Mouse (Mus musculus) neural tube, embryonic 10.5 days (tissue): ENCODE results near the gene Zswim1.
"Not testable (repeated sequence)": the region's sequence is repeated elsewhere in the genome, so short reads cannot be mapped to it uniquely, and the experiment has no call there.

Experiments
- DNase-seq: peaks from one replicate; pipeline ENCODE4 v3.0.0-alpha.2; 2017; ENCODE audit warnings: low spot score; ENCODE audit errors: extremely low spot score

Gene Zswim1

DNA sequence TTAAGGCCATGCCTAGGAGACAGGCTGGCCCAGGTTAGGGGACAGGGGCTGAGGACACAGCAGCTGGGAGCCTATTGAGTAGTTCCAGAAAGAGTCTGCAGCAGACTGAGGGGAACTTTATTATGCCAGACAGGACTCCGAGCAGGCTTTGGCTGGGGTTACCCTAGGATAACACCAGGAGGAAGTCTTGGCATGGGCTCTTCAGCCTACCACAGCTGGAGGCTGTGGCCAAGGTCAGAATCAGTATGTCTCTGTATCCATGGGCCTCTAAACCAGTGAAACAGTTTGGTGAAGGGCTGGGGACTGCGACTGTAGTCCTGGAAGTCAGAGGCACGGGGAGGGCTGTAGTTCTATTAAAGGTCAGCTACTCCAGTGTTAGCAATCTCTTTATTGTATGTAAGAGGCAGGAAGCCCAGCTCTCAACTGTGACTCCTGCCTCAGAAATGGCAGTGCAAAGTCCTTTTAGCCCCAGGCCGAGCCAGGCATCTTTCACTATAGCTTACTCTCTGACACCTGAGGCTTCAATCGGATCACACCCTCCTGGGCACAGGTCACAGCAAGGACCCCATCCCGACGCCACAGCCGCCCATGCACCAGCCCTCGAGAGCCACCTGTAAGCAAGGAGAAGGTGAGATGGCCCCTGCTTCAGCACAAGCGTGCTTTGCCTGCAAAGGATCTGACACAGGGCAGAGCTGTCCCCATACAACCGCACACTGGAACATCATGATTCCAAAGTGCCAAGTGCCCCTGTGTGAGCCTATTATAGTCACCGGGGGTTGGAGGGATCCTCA lies 29.9 kb upstream of the Zswim1 start:
- DNase-seq = no peak

DNA sequence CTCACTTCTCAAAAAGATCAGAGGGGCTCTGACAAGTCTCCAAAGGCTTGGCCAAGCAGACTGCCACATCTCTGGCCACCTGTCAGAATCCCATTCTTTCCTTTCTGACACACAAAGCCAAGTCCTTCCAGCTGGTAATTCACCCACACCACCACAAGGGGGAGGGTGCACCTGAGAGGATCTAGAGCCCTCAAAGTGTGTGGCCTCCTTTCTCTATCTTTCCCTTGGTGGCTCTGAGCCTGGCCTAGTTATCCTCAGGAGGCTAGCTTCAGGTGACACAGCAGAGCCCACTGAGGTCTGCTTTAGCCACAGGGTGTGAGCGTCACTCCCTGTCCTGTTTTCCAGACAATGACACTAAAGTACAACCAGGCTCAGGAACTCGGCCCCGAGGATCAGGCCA lies 29.2 kb upstream of the Zswim1 start:
- peak; percentile 45 for DNase-seq

DNA sequence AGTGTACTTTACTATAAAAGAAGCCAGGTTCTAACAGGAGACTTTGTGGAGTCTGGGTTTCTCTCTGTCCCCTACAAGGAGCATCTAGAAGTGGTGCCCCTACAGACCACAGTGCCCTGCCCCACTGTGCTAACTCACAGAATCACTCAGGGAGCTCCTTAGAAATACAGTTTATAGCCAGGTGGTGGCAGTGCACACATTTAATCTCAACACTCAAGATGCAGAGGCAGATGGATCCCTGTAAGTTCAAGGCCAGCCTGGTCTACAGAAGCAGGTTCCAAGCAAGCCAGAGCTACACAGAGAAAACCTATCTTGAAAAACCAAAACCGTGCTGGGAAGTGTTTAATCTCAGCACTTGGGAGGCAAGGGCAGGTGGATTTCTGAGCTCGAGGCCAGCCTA lies 28.7 kb upstream of the Zswim1 start:
- DNase-seq = no peak

DNA sequence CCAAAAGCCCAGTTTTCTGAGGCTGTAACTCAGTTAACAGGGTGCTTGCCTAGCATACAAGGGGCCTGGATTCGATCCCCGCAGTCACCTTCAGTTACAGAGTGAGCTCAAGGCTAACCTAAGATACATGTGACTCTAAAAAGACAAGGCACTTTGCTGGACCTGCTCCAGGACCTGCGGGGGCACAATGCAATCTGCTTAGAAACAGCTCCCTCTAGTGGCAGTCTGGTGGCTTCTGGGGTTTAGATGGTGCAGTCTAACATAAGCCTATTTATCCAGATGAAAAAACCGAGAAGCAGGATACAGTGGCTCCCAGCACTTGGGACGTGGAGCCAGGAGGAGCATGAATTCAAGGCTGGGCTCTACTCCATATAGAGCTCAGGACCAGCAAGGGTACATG lies 28.2 kb upstream of the Zswim1 start:
- peak; percentile 69 for DNase-seq

DNA sequence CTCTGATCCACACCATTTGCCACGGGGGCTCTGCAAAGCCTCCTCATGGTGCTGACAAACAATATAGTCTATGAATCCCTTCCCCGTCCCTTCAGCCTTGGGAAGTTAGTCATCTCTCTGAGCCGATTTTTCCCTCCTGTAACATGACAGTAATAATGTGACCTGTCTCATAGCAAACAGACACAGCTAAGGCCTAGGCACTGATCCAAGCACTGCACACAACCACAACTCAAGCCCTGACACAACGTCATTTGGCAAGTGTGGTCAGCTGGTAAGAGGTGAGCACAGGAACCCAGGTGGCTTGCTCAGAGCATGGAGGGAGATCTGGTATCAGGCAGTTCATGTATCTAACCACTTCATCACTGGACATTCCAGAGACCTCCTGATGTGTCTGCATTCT lies 26.6 kb upstream of the Zswim1 start:
- DNase-seq = no peak

DNA sequence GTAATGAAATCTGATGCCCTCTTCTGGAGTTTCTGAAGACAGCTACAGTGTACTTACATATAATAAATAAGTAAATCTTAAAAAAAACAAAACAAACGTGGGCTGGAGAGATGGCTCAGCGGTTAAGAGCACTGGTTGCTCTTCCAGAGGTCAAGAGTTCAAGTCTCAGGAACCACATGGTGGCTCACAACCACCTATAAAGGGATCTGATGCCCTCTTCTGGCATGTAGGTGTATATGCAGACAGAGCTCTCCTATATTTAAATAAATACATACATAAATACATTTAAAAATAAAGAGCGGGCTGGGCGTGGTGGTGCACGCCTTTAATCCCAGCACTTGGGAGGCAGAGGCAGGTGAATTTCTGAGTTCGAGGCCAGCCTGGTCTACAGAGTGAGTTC lies 23.9 kb upstream of the Zswim1 start:
- DNase-seq = not testable (repeated sequence)

DNA sequence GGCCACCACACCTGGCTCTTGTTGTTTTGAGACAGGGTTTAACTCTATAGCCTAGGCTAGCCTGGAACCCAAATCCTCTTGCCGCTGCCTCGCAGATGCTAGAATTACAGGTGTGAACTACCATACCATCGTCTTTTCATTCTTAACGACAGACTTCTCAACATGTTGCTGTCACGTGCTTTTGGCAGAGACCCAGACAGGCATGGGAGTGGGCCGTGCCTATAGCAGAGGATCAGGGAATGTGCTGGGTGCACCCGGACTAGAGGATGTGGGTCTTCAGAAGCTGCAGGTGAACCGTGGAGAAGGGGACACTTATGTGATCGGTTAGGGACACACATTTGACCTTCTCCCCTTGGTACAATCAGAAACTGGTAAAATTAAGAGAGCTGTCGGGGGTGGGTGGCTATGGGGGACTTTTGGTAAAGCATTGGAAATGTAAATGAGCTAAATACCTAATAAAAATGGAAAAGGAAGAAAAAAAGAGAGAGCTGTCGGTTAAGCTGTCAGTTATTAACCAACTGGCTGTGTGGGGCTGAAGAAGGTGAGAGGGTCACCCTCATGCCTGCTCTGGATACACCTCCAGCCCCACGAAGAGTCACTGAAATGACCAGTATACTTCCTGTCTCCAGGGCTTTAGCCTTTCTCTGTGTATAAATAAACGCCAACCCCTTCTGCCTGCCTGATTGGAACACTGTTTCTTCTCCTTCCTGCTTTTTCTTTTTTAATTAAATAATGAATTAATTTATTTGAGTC lies 22.1 kb upstream of the Zswim1 start:
- no peak for DNase-seq

DNA sequence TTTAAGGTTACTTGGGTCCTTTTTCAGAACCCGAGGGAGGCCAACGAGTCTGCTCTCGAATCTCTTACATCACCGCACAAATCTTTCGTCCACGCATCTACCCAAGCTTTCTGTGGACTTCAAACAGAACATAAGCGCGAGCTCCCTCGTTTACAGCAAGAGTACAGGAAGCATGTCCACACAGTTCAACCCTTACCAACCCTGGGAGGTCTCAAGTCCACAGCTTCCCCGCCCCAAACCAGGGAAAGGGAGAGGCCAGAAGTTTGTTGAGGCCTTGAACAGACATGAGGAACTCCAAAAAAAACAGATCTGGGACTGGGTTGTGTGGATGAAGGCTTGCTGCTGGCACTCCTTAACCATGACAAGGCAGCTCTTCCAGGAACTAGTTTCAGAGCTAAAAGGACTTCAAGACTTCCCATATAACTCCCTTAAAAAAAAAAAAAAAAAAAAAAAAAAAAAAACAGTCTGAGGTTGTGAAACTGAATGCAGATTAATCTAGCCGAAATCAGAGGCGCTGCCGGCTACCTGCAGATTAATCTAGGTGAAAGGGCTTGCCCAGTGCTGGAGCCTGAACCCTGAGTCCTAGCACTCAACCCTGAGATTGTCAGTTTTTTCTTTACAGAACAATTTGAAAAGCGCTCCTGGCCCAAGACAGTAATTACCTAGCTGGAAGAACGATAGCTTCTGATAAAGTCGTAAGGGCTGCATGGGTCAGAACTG lies 19.1 kb upstream of the Zswim1 start:
- no peak for DNase-seq

DNA sequence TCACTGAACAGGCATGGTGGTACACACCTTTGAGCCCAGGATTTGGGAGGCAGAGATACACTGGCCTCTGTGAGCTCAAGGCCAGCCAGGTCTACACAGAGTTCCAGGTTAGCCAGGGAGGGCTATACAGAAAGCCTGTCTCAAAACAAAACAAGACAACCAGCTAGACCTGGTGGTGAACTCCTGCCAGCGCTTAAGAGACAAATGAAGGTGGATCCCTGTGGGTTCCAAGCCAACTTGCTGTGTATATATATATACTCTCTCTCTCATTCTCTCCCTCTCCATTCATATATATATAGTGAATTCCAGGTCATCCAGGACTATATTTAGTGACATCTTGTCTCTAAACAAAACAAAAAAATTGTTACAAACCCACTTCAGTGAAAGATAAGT lies 18.6 kb upstream of the Zswim1 start:
- DNase-seq = no peak

DNA sequence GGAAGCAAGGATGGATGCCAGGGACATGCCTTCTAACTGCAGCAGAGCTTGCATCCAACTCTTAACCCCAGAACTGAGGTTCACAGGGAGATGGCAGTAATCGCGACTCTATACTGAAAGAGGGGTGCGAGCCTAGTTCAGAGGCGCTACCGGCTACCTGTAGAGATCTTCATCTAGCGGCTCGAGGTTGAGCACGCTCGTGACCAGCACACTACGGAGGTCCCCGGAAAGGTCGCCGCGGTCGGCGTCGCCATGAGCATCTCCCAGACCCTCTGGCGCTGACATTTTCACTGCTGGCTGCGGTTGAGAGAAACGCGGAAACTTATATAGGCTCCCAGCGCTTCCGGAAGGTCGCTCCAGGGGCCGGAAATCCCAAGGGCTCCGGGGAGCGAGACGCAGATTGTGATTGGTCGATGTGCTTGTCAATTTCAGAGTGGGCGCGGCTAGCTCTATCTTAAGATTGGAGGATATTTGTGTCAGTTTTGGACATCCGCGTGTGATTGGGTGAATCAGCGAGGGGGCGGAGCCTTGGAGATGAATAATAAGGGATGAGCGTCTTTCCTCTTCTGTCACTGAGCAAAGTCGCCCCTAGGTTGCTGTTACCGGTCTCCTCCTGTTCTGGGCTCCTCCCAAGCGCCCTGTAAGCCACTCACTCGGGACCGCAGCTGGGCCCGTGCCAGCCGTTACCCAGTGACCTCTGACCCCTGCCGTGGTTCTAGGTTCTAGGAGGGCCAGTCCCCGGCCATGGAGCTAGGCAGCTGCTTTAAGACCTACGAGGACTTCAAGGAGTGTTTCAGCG lies 17.8 kb upstream of the Zswim1 start, which contains the start of the genes Acot8 and Zswim3:
Gene Acot8, minus strand, starts transcription at position 350 of the 799 bp plus-strand sequence.
Gene Zswim3, plus strand, starts transcription at position 566 of the 799 bp plus-strand sequence.
- DNase-seq = peak; percentile 94

DNA sequence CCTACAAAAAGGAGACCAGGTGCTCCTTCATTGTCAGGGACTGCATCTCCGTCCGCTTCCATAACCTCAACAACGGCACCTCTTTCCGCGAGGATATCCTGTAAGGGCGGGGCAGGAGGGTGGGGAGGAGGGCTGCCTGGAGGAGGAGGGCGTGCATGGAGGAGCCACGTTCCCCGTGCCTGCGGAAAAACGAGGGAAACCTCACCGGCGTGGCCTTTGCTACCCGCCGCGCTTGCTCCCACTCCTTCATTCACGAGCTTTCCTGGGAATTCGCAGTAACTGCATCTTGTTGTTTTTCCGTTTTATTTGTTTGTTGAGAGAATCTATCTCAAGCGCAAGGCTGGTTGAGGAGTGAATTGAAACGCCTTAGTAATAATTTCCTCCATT lies 17.2 kb upstream of the Zswim1 start:
- no peak for DNase-seq

DNA sequence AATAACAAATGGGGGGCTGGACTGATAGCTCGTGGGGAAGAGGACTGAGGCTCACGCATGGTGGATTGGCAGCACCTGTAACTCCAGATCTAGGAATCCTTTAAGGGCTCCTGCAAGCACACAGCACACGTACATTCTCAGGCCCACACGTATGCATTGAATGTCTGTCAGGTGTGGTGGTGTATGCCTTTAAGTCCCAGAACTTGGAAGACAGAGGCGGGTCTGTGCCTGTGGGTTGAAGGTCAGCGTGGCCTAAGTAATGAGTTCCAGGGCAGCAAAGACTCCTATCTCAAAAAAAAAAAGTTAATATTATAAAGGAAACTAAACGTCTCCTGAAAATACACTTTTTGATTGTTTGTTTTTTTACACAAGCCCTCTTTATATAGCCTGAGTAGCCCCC lies 15.9 kb upstream of the Zswim1 start:
- no peak for DNase-seq

DNA sequence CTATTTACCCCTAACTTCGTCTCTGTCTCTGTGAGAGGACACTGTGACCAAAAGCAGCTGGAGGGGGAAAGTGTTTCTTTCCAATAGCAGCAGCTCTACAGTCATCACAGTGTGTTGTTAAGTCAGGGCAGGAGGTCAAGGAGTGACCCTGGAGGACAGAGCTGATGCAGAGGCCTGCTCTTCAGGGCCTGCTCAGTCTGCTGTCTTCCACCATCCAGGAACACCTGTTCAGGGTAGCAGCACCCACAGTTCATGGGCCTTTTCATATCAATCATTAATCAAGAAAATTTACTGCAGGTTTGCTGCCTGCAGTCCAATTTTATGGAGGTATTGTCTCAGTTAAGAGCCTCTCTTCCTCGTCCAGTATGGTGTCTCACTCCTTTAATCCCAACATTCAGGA lies 8.9 kb upstream of the Zswim1 start:
- no peak for DNase-seq

DNA sequence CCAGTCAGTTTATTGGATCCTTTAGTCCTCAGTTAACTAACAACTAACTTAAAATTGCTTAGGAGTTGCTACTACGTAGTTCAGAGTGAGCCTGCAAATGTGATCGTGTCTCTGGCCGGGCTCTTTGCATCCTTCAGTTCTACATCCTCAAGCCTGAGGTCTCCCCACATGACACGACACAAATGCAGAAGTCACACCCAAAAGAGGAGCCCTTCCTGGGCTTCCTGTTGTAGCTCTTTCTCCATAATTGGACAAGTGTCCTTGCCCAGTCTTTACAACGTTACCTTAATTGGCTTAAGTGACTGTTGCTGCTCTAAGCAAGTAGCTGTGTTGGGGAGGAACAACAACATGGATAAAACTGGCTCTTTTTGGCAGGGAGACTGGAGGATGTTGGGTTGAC lies 7.1 kb upstream of the Zswim1 start:
- DNase-seq = no peak

DNA sequence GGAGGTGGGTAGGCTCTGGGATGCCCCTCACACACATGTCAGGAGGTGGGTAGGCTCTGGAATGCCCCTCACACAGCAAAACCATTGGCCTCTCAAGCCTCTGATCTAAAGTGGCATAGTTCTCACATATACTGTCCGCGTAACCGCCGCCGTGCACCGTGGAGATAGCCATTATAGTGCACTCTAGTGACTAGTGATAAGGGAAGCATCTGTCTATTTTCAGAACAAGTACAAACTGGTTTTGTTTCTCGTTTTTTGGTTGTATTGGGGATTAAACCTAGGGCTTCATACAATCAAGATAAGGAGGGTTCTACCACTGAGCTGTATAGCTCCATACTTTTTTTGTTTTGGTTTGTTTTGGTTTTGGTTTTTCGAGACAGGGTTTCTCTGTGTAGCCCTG lies 6.7 kb upstream of the Zswim1 start:
- DNase-seq = no peak

DNA sequence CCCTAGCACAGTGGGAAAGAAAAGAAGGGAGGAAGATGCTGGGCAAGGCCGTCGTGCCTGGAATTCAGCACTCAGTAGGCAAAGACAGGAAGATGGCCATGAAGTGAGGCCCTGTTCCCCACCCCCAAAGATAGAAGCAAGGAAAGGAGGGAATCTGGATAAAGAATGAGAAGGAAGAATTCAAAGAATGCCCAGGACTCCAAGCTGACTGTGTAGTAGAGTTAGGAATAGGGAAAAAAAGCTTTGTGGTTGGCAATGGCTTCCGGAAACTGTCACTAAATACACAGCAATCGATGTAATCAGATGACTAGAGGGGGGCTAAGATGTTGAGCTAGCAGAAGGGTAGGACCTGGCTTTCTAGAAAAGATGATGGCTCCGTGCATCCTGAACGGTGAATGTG lies 5.3 kb upstream of the Zswim1 start:
- no peak for DNase-seq

DNA sequence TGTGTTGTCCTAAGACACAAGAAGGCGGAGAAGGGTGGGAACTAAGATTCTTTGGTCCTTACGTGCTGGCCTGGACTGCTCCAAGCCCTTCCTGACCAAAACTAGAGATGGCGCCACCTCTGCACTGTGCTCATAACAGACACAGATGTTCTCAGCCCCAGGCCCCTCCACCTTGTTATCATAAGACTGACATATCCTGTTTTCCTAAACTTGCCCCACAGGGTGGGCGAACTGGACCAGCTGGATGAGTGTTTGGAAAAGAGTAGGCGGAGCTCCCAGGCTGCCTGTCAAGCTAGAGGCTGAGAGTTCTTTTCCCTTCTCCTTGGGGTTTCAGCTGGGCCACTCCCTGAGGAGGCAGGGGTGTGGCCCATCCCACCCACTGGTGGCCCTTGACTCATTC lies 4.8 kb upstream of the Zswim1 start:
- no peak for DNase-seq

DNA sequence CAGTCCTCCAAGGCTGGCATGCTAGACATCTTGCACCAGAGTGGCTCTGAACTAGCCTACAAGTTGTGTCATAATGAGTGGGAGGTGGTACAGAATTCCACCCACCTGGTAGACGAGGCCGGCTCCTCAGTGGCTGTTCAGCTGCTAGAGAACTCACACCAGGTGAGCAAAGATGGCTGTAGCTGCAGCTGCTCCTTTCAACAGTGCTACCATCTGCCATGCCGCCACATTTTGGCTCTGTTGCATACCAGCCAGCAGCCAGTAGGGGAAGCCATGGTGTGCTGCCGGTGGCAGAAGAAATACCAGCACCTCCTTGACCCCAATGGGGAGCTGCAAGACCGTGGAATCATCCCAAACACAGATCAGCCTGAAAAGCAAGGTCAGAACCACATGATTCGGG lies 1.4 kb upstream of the Zswim1 start:
- DNase-seq = no peak

DNA sequence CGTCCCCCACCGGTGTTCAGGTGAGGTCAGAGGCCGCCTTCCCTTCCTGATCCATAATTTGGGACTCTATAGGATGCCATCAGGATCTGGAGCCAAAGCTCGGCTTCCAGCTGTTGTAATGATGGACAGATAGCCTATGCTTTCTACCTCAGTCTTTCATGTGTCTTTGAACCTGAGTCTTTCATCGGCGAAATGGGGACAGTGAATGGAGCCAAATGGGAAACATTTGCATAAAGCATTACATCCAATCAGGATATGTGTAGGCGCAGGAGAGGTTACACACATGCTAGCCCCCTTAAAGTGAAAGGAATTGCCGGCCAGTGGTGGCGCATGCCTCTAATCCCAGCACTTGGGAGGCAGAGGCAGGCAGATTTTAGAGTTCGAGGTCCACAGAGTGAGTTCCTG lies 697 bp downstream of the Zswim1 start:
- DNase-seq = no peak

DNA sequence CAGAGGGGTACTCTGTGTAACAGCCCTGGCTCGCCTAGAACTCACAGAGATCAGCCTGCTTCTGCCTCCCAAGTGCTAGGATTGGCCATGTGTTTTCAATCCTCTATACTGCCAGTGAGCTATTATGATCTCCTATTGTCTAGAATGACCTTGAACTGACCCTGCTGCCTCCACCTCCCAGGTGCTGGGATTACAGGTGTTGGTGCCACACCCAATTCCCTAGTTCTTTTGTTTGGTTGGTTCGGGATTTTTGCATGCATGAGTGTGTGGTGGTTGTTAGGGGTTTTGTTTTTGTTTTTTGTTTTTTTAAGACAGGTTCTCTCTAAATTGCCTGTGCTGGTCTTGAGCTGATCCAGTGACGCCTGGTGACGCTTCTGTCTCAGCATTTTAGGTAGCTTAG lies 1.5 kb downstream of the Zswim1 start:
- DNase-seq = no peak

DNA sequence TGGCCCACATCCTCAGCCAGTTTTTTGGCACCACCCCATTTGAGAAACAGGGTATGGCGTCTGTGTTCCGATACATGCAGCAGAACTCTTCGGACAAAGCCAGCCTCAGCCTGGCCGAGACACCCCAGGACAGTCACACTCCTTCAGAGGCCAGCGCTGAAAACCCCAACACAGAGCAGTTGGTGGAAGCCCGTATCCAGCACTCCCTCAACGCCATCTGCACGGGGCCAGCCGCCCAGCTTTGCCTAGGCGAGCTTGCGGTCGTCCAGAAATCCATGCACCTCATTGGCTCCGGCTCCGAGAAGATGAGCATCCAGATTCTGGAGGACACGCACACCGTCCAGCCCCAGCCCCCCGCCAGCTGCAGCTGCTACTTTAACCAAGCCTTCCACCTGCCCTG lies 3.0 kb downstream of the Zswim1 start:
- no peak for DNase-seq
